Comparison of ENCODE assay signal across 8 mouse cellular contexts in genomic region chr3:82902757-82903612, GRCm38 (mm10). TPM values are rescaled to one million over a fixed set of nuclear protein-coding genes. Genes with fewer than 3 reads are reported as not detected.
DNase-seq lines count a peak whose midpoint lies in the region; ATAC-seq lines count a peak whose summit lies in the region.

No protein-coding gene starts in this region.

- peaks cover 9% of the 10 kb centered on the region for H3K4me1 ChIP-seq in heart, embryonic 12.5 days (replicated peaks)
- H3K4me1 ChIP-seq in embryonic facial prominence, embryonic 10.5 days, result peaks cover 16% of the 10 kb centered on the region
- no peaks in the 10 kb centered on the region for H3K4me1 ChIP-seq in intestine, embryonic 14.5 days (replicated peaks; ENCODE audit: control insufficient read depth, insufficient read depth, low read length)
- peaks cover 13% of the 10 kb centered on the region for H3K4me1 ChIP-seq in midbrain, embryonic 15.5 days

- no peak overlapping the region for H3K27ac ChIP-seq in heart, embryonic 12.5 days (ENCODE audit: poor library complexity, severe bottlenecking)
- no peak overlapping the region for H3K27ac ChIP-seq in embryonic facial prominence, embryonic 10.5 days (replicated peaks)
- H3K27ac ChIP-seq in intestine, embryonic 14.5 days (ENCODE audit: low read depth), result no peak overlapping the region
- H3K27ac ChIP-seq in midbrain, embryonic 15.5 days, result no peak overlapping the region

- WGBS in heart, embryonic 12.5 days, result 25% methylated on average over 20 of the region's 20 CpGs
- 27% methylated on average over 20 of the region's 20 CpGs for WGBS in embryonic facial prominence, embryonic 10.5 days
- 22% methylated on average over 20 of the region's 20 CpGs for WGBS in intestine, embryonic 14.5 days
- 20% methylated on average over 20 of the region's 20 CpGs for WGBS in midbrain, embryonic 15.5 days

- H3K9me3 ChIP-seq in heart, embryonic 12.5 days (replicated peaks), result no peaks in the 10 kb centered on the region
- no peaks in the 10 kb centered on the region for H3K9me3 ChIP-seq in embryonic facial prominence, embryonic 10.5 days
- H3K9me3 ChIP-seq in intestine, embryonic 14.5 days (ENCODE audit: control insufficient read depth, low read length), result no peaks in the 10 kb centered on the region
- H3K9me3 ChIP-seq in midbrain, embryonic 15.5 days, result no peaks in the 10 kb centered on the region

- peaks cover 34% of the 10 kb centered on the region for H3K27me3 ChIP-seq in heart, embryonic 12.5 days (replicated peaks)
- peaks cover 45% of the 10 kb centered on the region for H3K27me3 ChIP-seq in embryonic facial prominence, embryonic 10.5 days (replicated peaks; ENCODE audit: low read depth, poor library complexity, severe bottlenecking)
- H3K27me3 ChIP-seq in intestine, embryonic 14.5 days (replicated peaks; ENCODE audit: control insufficient read depth, insufficient read depth, low read length), result peaks cover 32% of the 10 kb centered on the region
- peaks cover 18% of the 10 kb centered on the region for H3K27me3 ChIP-seq in midbrain, embryonic 15.5 days (replicated peaks)

- peak overlapping the region; percentile 52 for H3K4me3 ChIP-seq in heart, embryonic 12.5 days
- peak overlapping the region; percentile 60 for H3K4me3 ChIP-seq in embryonic facial prominence, embryonic 10.5 days
- H3K4me3 ChIP-seq in intestine, embryonic 14.5 days (ENCODE audit: low read depth, low read length), result peak overlapping the region; percentile 46
- peak overlapping the region; percentile 55 for H3K4me3 ChIP-seq in midbrain, embryonic 15.5 days

- no peak for DNase-seq in heart, postnatal 10 days
- DNase-seq in embryonic facial prominence, embryonic 10.5 days (ENCODE audit: low spot score), result no peak
- peak; percentile 65 for DNase-seq in intestine, embryonic 14.5 days (ENCODE audit: low spot score)
- DNase-seq in thymus, adult 18-20 months, result no peak
- no peak for DNase-seq in thymus, postnatal 4 days
- no peak for DNase-seq in kidney, postnatal 10 days

- ATAC-seq in heart, embryonic 12.5 days (ENCODE audit: insufficient number of reproducible peaks, low FRiP score), result no peak
- ATAC-seq in intestine, embryonic 14.5 days (replicated peaks; ENCODE audit: low FRiP score, low TSS enrichment, low read depth), result 0 out of 2 replicates have a peak, but pooled peaks have one; percentile 19
- no peak; the same call in 1 of the 2 replicates for ATAC-seq in midbrain, embryonic 15.5 days (replicated peaks)

- H3K36me3 ChIP-seq in heart, embryonic 12.5 days, result no peaks in the 10 kb centered on the region
- H3K36me3 ChIP-seq in embryonic facial prominence, embryonic 10.5 days (replicated peaks), result no peaks in the 10 kb centered on the region
- no peaks in the 10 kb centered on the region for H3K36me3 ChIP-seq in intestine, embryonic 14.5 days (ENCODE audit: control insufficient read depth, insufficient read depth, low read length)
- H3K36me3 ChIP-seq in midbrain, embryonic 15.5 days (replicated peaks), result no peaks in the 10 kb centered on the region

- intact Hi-C loops in heart, postnatal 10 days (cut with DNase I), result no loop called here

- H3K9ac ChIP-seq in heart, embryonic 12.5 days, result no peak overlapping the region
- H3K9ac ChIP-seq in intestine, embryonic 14.5 days (ENCODE audit: low read length), result no peak overlapping the region
- peak overlapping the region; percentile 44; the same call in 1 of the 2 replicates for H3K9ac ChIP-seq in midbrain, embryonic 15.5 days

- peak overlapping the region; percentile 98 for H3K4me2 ChIP-seq in heart, embryonic 12.5 days
- H3K4me2 ChIP-seq in intestine, embryonic 14.5 days (ENCODE audit: low read length), result peak overlapping the region; percentile 91
- peak overlapping the region; percentile 97 for H3K4me2 ChIP-seq in midbrain, embryonic 15.5 days

RNA-seq across cellular contexts. Expression of gene Lrat, which starts 0.8 kb away (rescaled TPM):
- polyA plus RNA-seq in heart, embryonic 12.5 days (2016; fragmentation: Nextera tagmentation; extraction: Ambion mirVana), result 0.12 and 0.13 TPM in 2 replicates
- total RNA-seq in heart, postnatal 10 days (2021), result under 1 TPM; 0.10 TPM
- polyA plus RNA-seq in embryonic facial prominence, embryonic 10.5 days (2016; fragmentation: Nextera tagmentation; extraction: Ambion mirVana), result 0.05 TPM in 2 replicates
- 1.9 and 2.4 TPM in 2 replicates for polyA plus RNA-seq in intestine, embryonic 14.5 days (2014; fragmentation: Nextera tagmentation; extraction: Ambion mirVana)
- 0.15 and 0.31 TPM in 2 replicates for polyA plus RNA-seq in midbrain, embryonic 15.5 days (2015; fragmentation: Nextera tagmentation; extraction: Ambion mirVana)

RNA-seq across cellular contexts. Expression of gene Rbm46, which starts 26.7 kb away (rescaled TPM):
- 1.7 and 2.6 TPM in 2 replicates for polyA plus RNA-seq in heart, embryonic 12.5 days (2016; fragmentation: Nextera tagmentation; extraction: Ambion mirVana)
- total RNA-seq in heart, postnatal 10 days (2021), result under 1 TPM; 0.40 to 0.84 TPM
- polyA plus RNA-seq in embryonic facial prominence, embryonic 10.5 days (2016; fragmentation: Nextera tagmentation; extraction: Ambion mirVana), result 2.5 and 2.9 TPM in 2 replicates
- 11.6 and 12.3 TPM in 2 replicates for polyA plus RNA-seq in intestine, embryonic 14.5 days (2014; fragmentation: Nextera tagmentation; extraction: Ambion mirVana)
- 1.6 and 1.8 TPM in 2 replicates for polyA plus RNA-seq in midbrain, embryonic 15.5 days (2015; fragmentation: Nextera tagmentation; extraction: Ambion mirVana)
